Mouse (Mus musculus) heart, adult 2 months (tissue): Measurements from ENCODE around the gene Bmx.

Source experiments
- CTCF ChIP-seq: fragments of 200-600 bp; IDR thresholded peaks from 2 replicates; pipeline ENCODE4 v1.8.1; 2022; ENCODE audit warnings: antibody characterized with exemption, mild to moderate bottlenecking, moderate library complexity
- POLR2A ChIP-seq: fragments of 200-500 bp; IDR thresholded peaks from 2 replicates; pipeline ENCODE4 v1.6.1; 2011; ENCODE audit warnings: mild to moderate bottlenecking, low read depth, low read length, control low read depth; ENCODE audit not compliant: insufficient read depth

DNA sequence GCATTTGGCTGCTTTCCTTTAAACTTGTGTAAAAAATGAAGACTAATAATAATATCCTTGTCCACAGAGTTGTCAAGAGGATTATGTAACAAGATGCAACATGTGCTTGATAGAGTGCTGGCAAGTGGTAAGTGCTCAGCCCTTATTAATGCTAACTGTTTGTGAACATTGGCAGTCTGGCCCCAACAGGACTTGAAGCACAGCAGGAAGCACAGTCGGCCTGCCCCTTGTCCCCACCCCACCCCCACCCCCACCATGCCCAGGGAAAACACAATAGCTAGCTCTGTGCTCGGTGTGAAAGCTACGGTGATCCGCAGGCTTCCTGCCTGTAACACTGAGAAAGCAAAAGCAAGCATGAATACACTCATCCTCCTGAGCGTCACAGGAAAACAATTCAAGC, 12.3 kb downstream of the Bmx start:
- no peak for TF ChIP-seq POLR2A
- no peak for TF ChIP-seq CTCF
